ENCODE assay signal across 9 mouse cellular contexts in genomic region chr16:3847871-3848270, GRCm38 (mm10). TPM values are rescaled to one million over a fixed set of nuclear protein-coding genes. Genes with fewer than 3 reads are reported as not detected.
DNase-seq lines count a peak whose midpoint lies in the region; ATAC-seq and TF ChIP-seq lines count a peak whose summit lies in the region.
"Had no signal": no experiment of that assay in that cellular context is flagged by ENCODE, and none has a peak within 500 bp of the region (broad histone marks: within the 10 kb centered on the region; RNA-seq: fewer than 3 reads in every experiment).

No protein-coding gene starts in this region.

- peaks cover 8% of the 10 kb centered on the region for H3K4me1 ChIP-seq in heart, embryonic 15.5 days (replicated peaks)
- peaks cover 23% of the 10 kb centered on the region for H3K4me1 ChIP-seq in G1E (ENCODE audit: insufficient read depth, low read depth, low read length)
- H3K4me1 ChIP-seq in forebrain, embryonic 14.5 days (ENCODE audit: control insufficient read depth, insufficient read depth, low read length) = peaks cover 5% of the 10 kb centered on the region
- H3K4me1 ChIP-seq in liver, embryonic 16.5 days (ENCODE audit: control insufficient read depth, low read depth, low read length) = peaks cover 12% of the 10 kb centered on the region

- no peak overlapping the region for H3K27ac ChIP-seq in heart, embryonic 15.5 days
- no peak overlapping the region for H3K27ac ChIP-seq in forebrain, embryonic 14.5 days (ENCODE audit: low read depth, low read length)
- no peak overlapping the region for H3K27ac ChIP-seq in liver, embryonic 16.5 days (ENCODE audit: low read length)

- no peaks in the 10 kb centered on the region for H3K9me3 ChIP-seq in heart, embryonic 15.5 days (replicated peaks)
- no peaks in the 10 kb centered on the region for H3K9me3 ChIP-seq in G1E (replicated peaks)
- H3K9me3 ChIP-seq in forebrain, embryonic 14.5 days (replicated peaks; ENCODE audit: control insufficient read depth, low read length) = no peaks in the 10 kb centered on the region
- H3K9me3 ChIP-seq in liver, embryonic 16.5 days (replicated peaks; ENCODE audit: control insufficient read depth, low read length) = no peaks in the 10 kb centered on the region

- H3K27me3 ChIP-seq in heart, embryonic 15.5 days = no peaks in the 10 kb centered on the region
- peaks cover 4% of the 10 kb centered on the region; the same call in 1 of the 2 replicates for H3K27me3 ChIP-seq in G1E (ENCODE audit: insufficient read depth, low read length)
- no peaks in the 10 kb centered on the region for H3K27me3 ChIP-seq in forebrain, embryonic 14.5 days (replicated peaks; ENCODE audit: control insufficient read depth, insufficient read depth, low read length)
- H3K27me3 ChIP-seq in liver, embryonic 16.5 days (ENCODE audit: control insufficient read depth, insufficient read depth, low read depth, low read length) = no peaks in the 10 kb centered on the region

- no peak for TF ChIP-seq CTCF in G1E (IDR thresholded peaks at IDR 0.05; ENCODE audit: low read depth, low read length)

- DNase-seq in heart, adult 8-10 months (ENCODE audit: low spot score) = no peak
- DNase-seq in G1E (ENCODE audit: low spot score) = no peak
- DNase-seq in forebrain, embryonic 14.5 days (ENCODE audit: low spot score) = no peak
- no peak for DNase-seq in frontal cortex, postnatal 36 days (ENCODE audit: low spot score in 2 of 2)
- DNase-seq in frontal cortex, postnatal 10 days (ENCODE audit: low spot score in 2 of 2) = no peak
- DNase-seq: lung, postnatal 4 days had no signal

- H3K4me2 ChIP-seq in heart, embryonic 15.5 days = peak overlapping the region; percentile 68
- H3K4me2 ChIP-seq in forebrain, embryonic 14.5 days (ENCODE audit: low read length) = peak overlapping the region; percentile 62
- H3K4me2 ChIP-seq in liver, embryonic 16.5 days (ENCODE audit: low read depth, low read length) = peak overlapping the region; percentile 86

- 65% methylated on average over 4 of the region's 4 CpGs for WGBS in heart, embryonic 15.5 days
- WGBS in forebrain, embryonic 14.5 days = 70% methylated on average over 4 of the region's 4 CpGs
- WGBS in liver, embryonic 16.5 days (ENCODE audit: insufficient replicate concordance) = 69% methylated on average over 4 of the region's 4 CpGs

- H3K9ac ChIP-seq in heart, embryonic 15.5 days = peak overlapping the region; percentile 78; the same call in 1 of the 2 replicates
- H3K9ac ChIP-seq in forebrain, embryonic 14.5 days (ENCODE audit: low read length) = peak overlapping the region; percentile 74
- H3K9ac ChIP-seq in liver, embryonic 16.5 days (ENCODE audit: low read depth, low read length) = peak overlapping the region; percentile 2

- H3K4me3 ChIP-seq in heart, embryonic 15.5 days = peak overlapping the region; percentile 81
- H3K4me3 ChIP-seq in G1E (ENCODE audit: low read depth, low read length) = peak overlapping the region; percentile 92; the same call in 1 of the 2 replicates
- peak overlapping the region; percentile 61 for H3K4me3 ChIP-seq in forebrain, embryonic 14.5 days (ENCODE audit: low read depth, low read length)
- H3K4me3 ChIP-seq in liver, embryonic 16.5 days (ENCODE audit: low read depth, low read length) = peak overlapping the region; percentile 79

- ATAC-seq in heart, embryonic 15.5 days (replicated peaks; ENCODE audit: insufficient number of reproducible peaks, insufficient read depth, low FRiP score, low read depth) = no peak
- no peak for ATAC-seq in G1E (ENCODE audit: extremely low read depth, insufficient number of reproducible peaks, low FRiP score, poor library complexity, severe bottlenecking)
- no peak for ATAC-seq in forebrain, embryonic 14.5 days
- ATAC-seq in liver, embryonic 16.5 days (ENCODE audit: low read depth) = no peak
- no peak for ATAC-seq in erythroid progenitor cell, adult 5-6 weeks (replicated peaks; ENCODE audit: low FRiP score, poor library complexity, severe bottlenecking)

- no peaks in the 10 kb centered on the region for H3K36me3 ChIP-seq in heart, embryonic 15.5 days
- no peaks in the 10 kb centered on the region for H3K36me3 ChIP-seq in G1E (replicated peaks)
- no peaks in the 10 kb centered on the region for H3K36me3 ChIP-seq in forebrain, embryonic 14.5 days (ENCODE audit: control insufficient read depth, insufficient read depth, low read length)
- H3K36me3 ChIP-seq in liver, embryonic 16.5 days (ENCODE audit: control insufficient read depth, insufficient read depth) = no peaks in the 10 kb centered on the region

RNA-seq across cellular contexts. Expression of gene Zfp174, which starts 0.8 kb away (rescaled TPM):
- polyA plus RNA-seq in heart, embryonic 15.5 days (2015; fragmentation: Nextera tagmentation; extraction: Ambion mirVana) = 0.71 and 0.77 TPM in 2 replicates
- 1 to 10 TPM; 1.4 to 1.9 (median 1.7) TPM for total RNA-seq in heart, adult 8-10 months (2022)
- total RNA-seq in G1E (2014; fragmentation: Nextera tagmentation) (2.8 and 3.9 TPM in 2 replicates), G1E (2017) (1.3 and 1.8 TPM in 2 replicates)
- 0.16 and 0.19 TPM in 2 replicates for polyA plus RNA-seq in G1E (2012)
- polyA plus RNA-seq in forebrain, embryonic 14.5 days (2014; fragmentation: Nextera tagmentation; extraction: Ambion mirVana) = 1.7 TPM in 2 replicates
- 0.34 and 0.44 TPM in 2 replicates for polyA plus RNA-seq in liver, embryonic 16.5 days (2015; fragmentation: Nextera tagmentation; extraction: Ambion mirVana)
- 0.72 TPM in 1 of 2 replicates, not detected in the other for total RNA-seq in erythroid progenitor cell, adult 5-6 weeks (2015; ENCODE audit: low replicate concordance)
- 0.38 TPM in 1 of 2 replicates, not detected in the other for total RNA-seq in erythroid progenitor cell, adult 5-6 weeks (2017; ENCODE audit: low replicate concordance)

RNA-seq across cellular contexts. Expression of gene Olfr15, which starts 17.2 kb away (rescaled TPM):
- not detected in 2 replicates for polyA plus RNA-seq in heart, embryonic 15.5 days (2015; fragmentation: Nextera tagmentation; extraction: Ambion mirVana)
- not detected for total RNA-seq in heart, adult 8-10 months (2022)
- not detected in 2 replicates for total RNA-seq in G1E (2014; fragmentation: Nextera tagmentation)
- total RNA-seq in G1E (2017) = 0.06 and 0.11 TPM in 2 replicates
- not detected in 2 replicates for polyA plus RNA-seq in G1E (2012)
- polyA plus RNA-seq in forebrain, embryonic 14.5 days (2014; fragmentation: Nextera tagmentation; extraction: Ambion mirVana) = not detected in 2 replicates
- polyA plus RNA-seq in liver, embryonic 16.5 days (2015; fragmentation: Nextera tagmentation; extraction: Ambion mirVana) = not detected in 2 replicates
- not detected in 2 replicates for total RNA-seq in erythroid progenitor cell, adult 5-6 weeks (2015; ENCODE audit: low replicate concordance)
- total RNA-seq in erythroid progenitor cell, adult 5-6 weeks (2017; ENCODE audit: low replicate concordance) = not detected in 2 replicates

RNA-seq across cellular contexts. Expression of gene Naa60, which starts 24.3 kb away (rescaled TPM):
- polyA plus RNA-seq in heart, embryonic 15.5 days (2015; fragmentation: Nextera tagmentation; extraction: Ambion mirVana) = 29.6 and 40.6 TPM in 2 replicates
- 10 to 100 TPM; 44.4 to 58.4 (median 51.3) TPM for total RNA-seq in heart, adult 8-10 months (2022)
- total RNA-seq in G1E (2014; fragmentation: Nextera tagmentation) (57.5 and 71.6 TPM in 2 replicates), G1E (2017) (25.6 and 25.7 TPM in 2 replicates)
- 26.0 and 28.7 TPM in 2 replicates for polyA plus RNA-seq in G1E (2012)
- polyA plus RNA-seq in forebrain, embryonic 14.5 days (2014; fragmentation: Nextera tagmentation; extraction: Ambion mirVana) = 68.4 and 83.3 TPM in 2 replicates
- 22.7 and 24.1 TPM in 2 replicates for polyA plus RNA-seq in liver, embryonic 16.5 days (2015; fragmentation: Nextera tagmentation; extraction: Ambion mirVana)
- 30.6 and 47.4 TPM in 2 replicates for total RNA-seq in erythroid progenitor cell, adult 5-6 weeks (2015; ENCODE audit: low replicate concordance)
- 17.6 and 25.1 TPM in 2 replicates for total RNA-seq in erythroid progenitor cell, adult 5-6 weeks (2017; ENCODE audit: low replicate concordance)

RNA-seq across cellular contexts. Expression of gene Zfp597, which starts 36.5 kb away (rescaled TPM):
- polyA plus RNA-seq in heart, embryonic 15.5 days (2015; fragmentation: Nextera tagmentation; extraction: Ambion mirVana) = 5.3 and 5.4 TPM in 2 replicates
- 10 to 100 TPM; 10.9 to 13.9 (median 12.3) TPM for total RNA-seq in heart, adult 8-10 months (2022)
- 23.3 and 23.6 TPM in 2 replicates for total RNA-seq in G1E (2014; fragmentation: Nextera tagmentation)
- 24.2 and 26.7 TPM in 2 replicates for total RNA-seq in G1E (2017)
- 2.7 and 3.0 TPM in 2 replicates for polyA plus RNA-seq in G1E (2012)
- polyA plus RNA-seq in forebrain, embryonic 14.5 days (2014; fragmentation: Nextera tagmentation; extraction: Ambion mirVana) = 12.6 and 14.3 TPM in 2 replicates
- 2.2 and 2.5 TPM in 2 replicates for polyA plus RNA-seq in liver, embryonic 16.5 days (2015; fragmentation: Nextera tagmentation; extraction: Ambion mirVana)
- total RNA-seq in erythroid progenitor cell, adult 5-6 weeks (2015; ENCODE audit: low replicate concordance) = 4.6 and 9.4 TPM in 2 replicates
- 7.9 and 10.8 TPM in 2 replicates for total RNA-seq in erythroid progenitor cell, adult 5-6 weeks (2017; ENCODE audit: low replicate concordance)

RNA-seq across cellular contexts. Expression of gene Gm20695, which starts 36.6 kb away (rescaled TPM):
- 0.58 and 0.93 TPM in 2 replicates for polyA plus RNA-seq in heart, embryonic 15.5 days (2015; fragmentation: Nextera tagmentation; extraction: Ambion mirVana)
- 1 to 10 TPM in 1 of 4 experiments, under 1 TPM in 1, not detected in 2; 0.87 to 1.0 TPM for total RNA-seq in heart, adult 8-10 months (2022)
- total RNA-seq in G1E (2014; fragmentation: Nextera tagmentation) = not detected in 2 replicates
- 0.33 TPM in 1 of 2 replicates, not detected in the other for total RNA-seq in G1E (2017)
- not detected in 2 replicates for polyA plus RNA-seq in G1E (2012)
- 2.6 and 4.1 TPM in 2 replicates for polyA plus RNA-seq in forebrain, embryonic 14.5 days (2014; fragmentation: Nextera tagmentation; extraction: Ambion mirVana)
- 0.71 and 0.98 TPM in 2 replicates for polyA plus RNA-seq in liver, embryonic 16.5 days (2015; fragmentation: Nextera tagmentation; extraction: Ambion mirVana)
- total RNA-seq in erythroid progenitor cell, adult 5-6 weeks (2015; ENCODE audit: low replicate concordance) = 4.3 TPM in 1 of 2 replicates, not detected in the other
- total RNA-seq in erythroid progenitor cell, adult 5-6 weeks (2017; ENCODE audit: low replicate concordance) = not detected in 2 replicates

Comparison
In these comparisons a context has a peak if more than half of its experiments do, and no peak if none do; other contexts are left out.
1. H3K9ac ChIP-seq: peak in every context shown above with its lines; median percentile 78 in heart, embryonic 15.5 days; 74 in forebrain, embryonic 14.5 days; 2 in liver, embryonic 16.5 days.